Mouse (Mus musculus): ENCODE results near the gene Cd200r1.

DNA sequence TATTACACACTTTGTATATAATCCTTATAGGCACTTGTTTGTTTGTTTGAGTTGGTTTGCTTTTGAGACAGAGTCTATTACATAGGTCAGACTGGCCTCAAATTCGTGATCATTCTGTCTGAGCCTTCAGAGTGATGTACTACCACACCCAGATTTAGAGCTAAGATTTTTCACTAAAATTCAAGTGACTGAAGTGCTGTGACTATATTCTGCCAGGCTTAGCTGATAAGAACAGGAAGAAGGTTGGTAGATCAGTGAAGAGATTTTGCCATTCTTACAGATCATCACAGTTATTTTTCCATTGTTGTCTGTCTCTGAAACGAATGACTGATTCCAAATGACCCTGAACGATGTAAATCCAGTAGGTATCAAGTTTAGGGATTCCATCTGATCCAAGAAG is 17.5 kb upstream of the Cd200r1 start:
- TF ChIP-seq CTCF (IDR thresholded peaks at IDR 0.05; ENCODE audit: borderline replicate concordance, extremely low read depth, insufficient read depth, insufficient read length), result no peak
- TF ChIP-seq POLR2A (IDR thresholded peaks at IDR 0.05; ENCODE audit: borderline replicate concordance, extremely low read depth, insufficient read depth, insufficient read length, poor library complexity, severe bottlenecking), result no peak
